Mouse (Mus musculus): ENCODE measurements at regions not wholly inside any gene's neighbourhood (a gene's known extent, or its start where the extent isn't known, plus 50 kb on each side); places are given as distances from the start of the nearest gene placed in this dataset.

- no peak for DNase-seq
These were observed 188.5 kb upstream of the Maf start for GRCm38 (mm10) chr8:115896066-115896465.

DNA sequence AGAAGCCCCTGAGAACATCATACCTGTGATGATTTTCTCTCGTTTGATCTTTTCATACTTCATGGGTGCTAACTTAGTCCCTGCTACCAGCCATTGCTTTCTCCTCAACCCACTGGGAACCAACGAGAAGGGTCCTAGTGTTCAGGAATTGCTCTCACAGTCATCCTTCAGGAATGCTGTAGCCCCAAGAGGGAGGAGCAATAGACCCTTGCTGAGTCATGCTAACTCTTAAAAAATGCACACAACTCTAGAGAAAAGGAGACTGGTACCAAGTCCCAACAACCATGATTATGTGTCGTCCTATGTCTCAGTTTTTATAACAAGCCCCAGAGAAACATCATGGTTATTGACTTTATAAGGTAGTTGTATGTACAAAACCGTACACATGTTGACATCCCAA, 180.7 kb upstream of the Maf start:
- no peak for DNase-seq

GRCm38 (mm10) chr8:115885121-115885743, 177.6 kb upstream of the Maf start:
- no peak for DNase-seq

- no peak for DNase-seq
These were observed 176.2 kb upstream of the Maf start for GRCm38 (mm10) chr8:115883808-115884207.

GRCm38 (mm10) chr8:115881881-115882280, 174.3 kb upstream of the Maf start:
- no peak for DNase-seq

DNA sequence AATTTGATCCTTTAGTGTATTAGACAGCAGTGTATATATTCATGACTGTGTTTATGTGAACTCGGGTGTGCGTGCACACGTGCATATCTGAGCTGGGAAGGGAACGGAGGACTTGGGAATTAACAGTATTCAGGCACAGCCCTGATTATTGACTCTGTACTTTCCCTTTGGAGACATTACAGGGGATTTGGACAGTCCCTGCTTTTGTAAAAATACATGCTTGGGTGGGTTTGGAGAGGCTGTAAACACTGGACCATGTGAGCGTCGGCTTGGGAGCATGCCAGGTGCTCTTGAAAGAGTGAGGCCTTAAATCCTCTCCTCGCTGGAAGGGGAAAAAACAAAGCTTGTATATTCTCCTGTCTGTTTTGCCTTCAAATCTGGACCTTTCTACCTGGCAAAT, 167.2 kb upstream of the Maf start:
- DNase-seq = no peak

DNA sequence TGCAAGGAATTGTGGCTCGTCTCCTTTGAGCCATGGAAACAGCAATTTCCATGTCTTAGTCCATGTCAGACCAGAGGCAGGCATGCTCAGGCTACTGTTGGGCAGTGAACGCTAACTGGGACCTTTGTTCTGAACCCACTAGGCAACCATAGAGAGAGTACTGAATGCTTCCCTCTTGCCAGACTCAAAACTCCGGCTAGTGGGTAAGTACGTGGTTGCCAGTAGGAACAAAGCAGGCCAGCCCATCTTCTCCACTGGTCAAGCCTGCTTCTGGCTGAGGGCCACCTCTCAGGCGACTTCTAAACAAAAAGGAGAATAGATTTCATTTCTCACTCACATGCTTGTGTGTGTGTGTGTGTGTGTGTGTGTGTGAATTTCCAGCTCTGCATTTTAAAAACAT, 163.8 kb upstream of the Maf start:
- DNase-seq = no peak

- no peak for DNase-seq
These were observed 153.8 kb upstream of the Maf start for GRCm38 (mm10) chr8:115861381-115861780.

- DNase-seq = no peak
These were observed 151.8 kb upstream of the Maf start for GRCm38 (mm10) chr8:115859406-115859805.

- no peak for DNase-seq
These were observed 149.2 kb upstream of the Maf start for GRCm38 (mm10) chr8:115856816-115857215.

- no peak for DNase-seq
These were observed 148.5 kb upstream of the Maf start for GRCm38 (mm10) chr8:115855934-115856629.

- DNase-seq = no peak
These were observed 146.8 kb upstream of the Maf start for GRCm38 (mm10) chr8:115854209-115854900.

- DNase-seq = no peak
These were observed 143.0 kb upstream of the Maf start for GRCm38 (mm10) chr8:115850552-115850951.

DNA sequence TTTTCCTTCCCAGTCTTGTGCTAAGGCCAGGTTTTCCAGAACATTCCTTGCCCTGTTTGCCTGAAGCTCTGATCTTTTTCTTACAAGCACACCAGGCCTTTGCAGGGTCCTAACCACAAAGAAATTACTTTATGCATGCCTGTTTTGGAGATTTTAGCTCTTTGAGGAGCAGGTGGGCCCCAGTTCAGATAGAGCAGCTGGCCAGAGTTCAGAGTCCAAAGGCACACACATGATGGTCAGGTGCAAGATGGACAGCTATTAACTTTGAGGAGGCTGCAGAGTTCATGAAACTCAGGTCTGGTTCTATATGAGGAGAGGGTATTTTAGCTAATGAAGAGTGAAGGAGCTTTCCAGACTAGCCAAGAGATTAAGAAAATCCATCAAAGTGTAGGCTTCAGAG, 125.8 kb upstream of the Maf start:
- DNase-seq = no peak

DNA sequence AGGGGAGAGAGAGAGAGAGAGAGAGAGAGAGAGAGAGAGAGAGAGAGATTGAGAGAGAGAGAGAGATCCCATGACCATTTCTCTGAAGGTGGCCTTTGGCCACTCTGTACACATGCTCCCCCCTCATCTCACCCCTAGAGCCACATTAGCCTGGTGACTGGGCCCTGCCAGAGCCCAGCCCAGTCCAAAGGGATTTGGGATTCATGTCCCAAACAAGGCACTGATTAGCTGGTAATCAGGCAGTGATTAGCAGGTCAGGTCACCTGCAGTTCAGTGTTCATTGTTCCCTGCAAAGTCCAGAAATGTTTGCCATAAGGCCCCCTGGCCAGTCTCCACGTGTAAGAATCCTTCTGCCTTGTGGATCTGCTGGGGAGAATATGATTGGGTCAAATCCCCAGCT, 124.1 kb upstream of the Maf start:
- DNase-seq = no peak

- no peak for DNase-seq
These were observed 122.5 kb upstream of the Maf start for GRCm38 (mm10) chr8:115830012-115830662.

DNA sequence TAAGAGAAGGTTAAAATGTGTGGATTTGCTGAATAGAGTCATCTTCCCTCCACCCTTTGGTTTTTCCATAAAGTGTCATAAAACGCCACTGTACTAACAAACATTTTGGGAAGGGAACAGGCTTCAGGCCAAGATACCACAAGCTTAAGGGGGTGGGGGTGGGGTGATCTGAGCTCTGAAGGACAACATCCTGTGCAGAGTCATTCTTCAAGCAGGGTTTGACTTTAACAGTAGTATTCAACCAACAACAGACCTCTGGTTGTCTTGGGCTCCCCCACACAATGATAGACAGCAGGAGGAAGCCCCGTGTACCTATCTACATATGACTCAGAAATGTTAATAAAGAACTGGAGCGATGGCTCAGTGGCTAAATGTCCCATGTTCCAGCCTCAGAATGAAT, 118.9 kb upstream of the Maf start:
- no peak for DNase-seq

- DNase-seq = no peak
These were observed 118.4 kb upstream of the Maf start for GRCm38 (mm10) chr8:115825899-115826502.

DNA sequence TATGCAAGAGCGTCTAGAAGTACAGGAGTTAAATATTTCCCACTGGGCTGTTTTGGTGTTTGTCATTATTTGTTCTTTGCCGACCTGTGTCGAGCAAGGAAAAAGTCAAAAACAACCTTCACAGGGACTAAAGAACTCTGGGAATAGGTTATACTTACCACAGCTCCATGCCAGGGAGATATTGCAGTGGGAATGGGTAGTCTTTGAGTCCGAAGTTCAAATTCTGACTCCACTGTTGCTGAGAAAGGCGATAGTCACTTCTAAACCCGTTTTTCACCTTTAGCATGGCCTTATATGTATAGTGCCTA, 116.8 kb upstream of the Maf start:
- no peak for DNase-seq

DNA sequence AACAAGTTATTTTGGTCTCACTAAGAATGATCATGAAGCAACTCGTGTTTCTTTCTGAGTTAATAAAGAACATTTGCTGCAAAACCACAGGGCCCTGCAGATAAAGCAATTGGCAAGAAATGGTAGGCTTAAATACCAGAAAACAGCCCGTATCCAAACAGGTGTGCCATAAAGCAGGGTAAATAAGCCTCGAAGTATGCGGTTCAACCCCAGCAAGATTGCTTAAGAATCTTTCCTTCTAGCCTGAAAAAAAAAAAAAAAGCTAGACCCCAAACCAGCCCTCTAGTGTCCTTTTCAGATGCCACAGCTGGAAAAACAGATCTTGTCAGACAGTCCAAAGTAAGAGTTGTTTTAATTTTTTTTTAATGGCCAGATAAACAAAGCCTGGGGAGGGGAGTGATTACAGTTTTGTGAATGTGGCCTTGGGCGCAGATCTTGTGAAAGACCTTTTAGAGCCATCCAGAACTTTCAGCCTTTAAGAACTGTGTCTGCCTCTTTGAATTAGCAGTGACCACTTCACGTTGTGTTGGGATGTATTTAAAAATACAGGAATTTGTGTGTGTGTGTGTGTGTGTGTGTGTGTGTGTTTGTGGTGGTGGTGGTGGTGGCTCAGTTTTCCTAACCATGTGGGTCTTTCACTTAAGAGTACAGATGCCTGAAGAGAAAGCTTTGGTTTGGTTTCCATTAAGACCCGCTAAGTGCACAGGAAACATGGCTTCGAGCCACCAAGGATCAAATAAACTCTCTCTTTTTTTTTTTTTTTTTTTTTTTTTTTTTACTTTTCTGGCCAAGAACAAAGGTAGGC, 116.3 kb upstream of the Maf start:
- DNase-seq = no peak

GRCm38 (mm10) chr8:115813426-115813825, 105.8 kb upstream of the Maf start:
- no peak for DNase-seq

- DNase-seq = no peak
These were observed 99.0 kb upstream of the Maf start for GRCm38 (mm10) chr8:115806579-115806978.

GRCm38 (mm10) chr8:115806139-115806538, 98.5 kb upstream of the Maf start:
- no peak for DNase-seq
